In genomic region chr17:84161231-84161854, GRCm38 (mm10) we compare ENCODE assay signal across 8 mouse cellular contexts. TPM values are rescaled to one million over a fixed set of nuclear protein-coding genes. Genes with fewer than 3 reads are reported as not detected.
A peak's percentile ranks its signal among the peaks of the same experiment; 100 is the strongest.
DNase-seq lines count a peak whose midpoint lies in the region; ATAC-seq lines count a peak whose summit lies in the region.

No protein-coding gene starts in this region.

- peak overlapping the region; percentile 15 for H3K27ac ChIP-seq in kidney, embryonic 15.5 days
- peak overlapping the region; percentile 53 for H3K27ac ChIP-seq in embryonic facial prominence, embryonic 15.5 days (replicated peaks)
- H3K27ac ChIP-seq in intestine, embryonic 15.5 days, result peak overlapping the region; percentile 68
- H3K27ac ChIP-seq in neural tube, embryonic 15.5 days (replicated peaks), result peak overlapping the region; percentile 37; the same call in 1 of the 2 replicates

- H3K9ac ChIP-seq in kidney, embryonic 15.5 days, result no peak overlapping the region
- no peak overlapping the region for H3K9ac ChIP-seq in embryonic facial prominence, embryonic 15.5 days
- H3K9ac ChIP-seq in intestine, embryonic 15.5 days, result no peak overlapping the region
- no peak overlapping the region for H3K9ac ChIP-seq in neural tube, embryonic 15.5 days (replicated peaks)

- H3K4me2 ChIP-seq in kidney, embryonic 15.5 days, result no peak overlapping the region
- H3K4me2 ChIP-seq in embryonic facial prominence, embryonic 15.5 days (replicated peaks), result no peak overlapping the region
- H3K4me2 ChIP-seq in intestine, embryonic 15.5 days (replicated peaks), result no peak overlapping the region
- H3K4me2 ChIP-seq in neural tube, embryonic 15.5 days, result no peak overlapping the region

- peaks cover 56% of the 10 kb centered on the region for H3K4me1 ChIP-seq in kidney, embryonic 15.5 days
- H3K4me1 ChIP-seq in embryonic facial prominence, embryonic 15.5 days, result peaks cover 36% of the 10 kb centered on the region
- peaks cover 37% of the 10 kb centered on the region for H3K4me1 ChIP-seq in intestine, embryonic 15.5 days (replicated peaks)
- H3K4me1 ChIP-seq in neural tube, embryonic 15.5 days, result peaks cover 11% of the 10 kb centered on the region

- no peak for DNase-seq in kidney, adult 11 months
- peak; percentile 45 for DNase-seq in CD4-positive, CD25-positive, alpha-beta regulatory T cell, adult 2 months (ENCODE audit: low read depth, low spot score)

- no peak overlapping the region for H3K4me3 ChIP-seq in kidney, embryonic 15.5 days (replicated peaks)
- H3K4me3 ChIP-seq in embryonic facial prominence, embryonic 15.5 days (replicated peaks), result no peak overlapping the region
- H3K4me3 ChIP-seq in intestine, embryonic 15.5 days (replicated peaks), result no peak overlapping the region
- H3K4me3 ChIP-seq in neural tube, embryonic 15.5 days (replicated peaks), result no peak overlapping the region

- WGBS in kidney, embryonic 15.5 days, result 34% methylated on average over 6 of the region's 6 CpGs
- WGBS in embryonic facial prominence, embryonic 15.5 days, result 39% methylated on average over 6 of the region's 6 CpGs
- 20% methylated on average over 6 of the region's 6 CpGs for WGBS in intestine, embryonic 15.5 days
- 57% methylated on average over 6 of the region's 6 CpGs for WGBS in neural tube, embryonic 15.5 days

- H3K9me3 ChIP-seq in kidney, embryonic 15.5 days (replicated peaks), result no peaks in the 10 kb centered on the region
- H3K9me3 ChIP-seq in embryonic facial prominence, embryonic 15.5 days (replicated peaks), result no peaks in the 10 kb centered on the region
- H3K9me3 ChIP-seq in intestine, embryonic 15.5 days, result no peaks in the 10 kb centered on the region
- no peaks in the 10 kb centered on the region for H3K9me3 ChIP-seq in neural tube, embryonic 15.5 days (replicated peaks)

- no peaks in the 10 kb centered on the region for H3K27me3 ChIP-seq in kidney, embryonic 15.5 days
- H3K27me3 ChIP-seq in embryonic facial prominence, embryonic 15.5 days, result 0 out of 2 replicates have a peak, but pooled peaks cover 5% of the 10 kb centered on the region
- H3K27me3 ChIP-seq in intestine, embryonic 15.5 days (replicated peaks), result no peaks in the 10 kb centered on the region
- peaks cover 16% of the 10 kb centered on the region for H3K27me3 ChIP-seq in neural tube, embryonic 15.5 days (replicated peaks)

- no peaks in the 10 kb centered on the region for H3K36me3 ChIP-seq in kidney, embryonic 15.5 days
- no peaks in the 10 kb centered on the region for H3K36me3 ChIP-seq in embryonic facial prominence, embryonic 15.5 days
- H3K36me3 ChIP-seq in intestine, embryonic 15.5 days, result no peaks in the 10 kb centered on the region
- no peaks in the 10 kb centered on the region for H3K36me3 ChIP-seq in neural tube, embryonic 15.5 days

- no peak for ATAC-seq in kidney, embryonic 15.5 days (replicated peaks; ENCODE audit: low FRiP score)
- peak; percentile 41; the same call in 1 of the 2 replicates for ATAC-seq in embryonic facial prominence, embryonic 15.5 days (ENCODE audit: insufficient number of reproducible peaks, low FRiP score, low TSS enrichment, low read depth)
- ATAC-seq in intestine, embryonic 15.5 days, result no peak
- peak; percentile 53; the same call in 1 of the 2 replicates for ATAC-seq in neural tube, embryonic 15.5 days (ENCODE audit: low FRiP score)
- ATAC-seq in cerebellum, adult (ENCODE audit: insufficient number of reproducible peaks, low FRiP score, low TSS enrichment), result no peak
- ATAC-seq in monocyte, adult 5-6 weeks (replicated peaks; ENCODE audit: insufficient number of reproducible peaks, low FRiP score, low TSS enrichment, poor library complexity, severe bottlenecking), result no peak

RNA-seq across cellular contexts. Expression of gene Zfp36l2, which starts 26.4 kb away (rescaled TPM):
- 13.7 and 14.7 TPM in 2 replicates for polyA plus RNA-seq in kidney, embryonic 15.5 days (2015; fragmentation: Nextera tagmentation; extraction: Ambion mirVana)
- polyA plus RNA-seq in embryonic facial prominence, embryonic 15.5 days (2015; fragmentation: Nextera tagmentation; extraction: Ambion mirVana), result 22.8 and 23.1 TPM in 2 replicates
- polyA plus RNA-seq in intestine, embryonic 15.5 days (2015; fragmentation: Nextera tagmentation; extraction: Ambion mirVana), result 23.2 and 29.7 TPM in 2 replicates
- polyA plus RNA-seq in neural tube, embryonic 15.5 days (2015; fragmentation: Nextera tagmentation; extraction: Ambion mirVana), result 4.8 and 10.0 TPM in 2 replicates
- total RNA-seq in monocyte, adult 5-6 weeks (2017), result 346 to 394 TPM (median 381 TPM) in 3 replicates

Comparison
In these comparisons a context has a peak if more than half of its experiments do, and no peak if none do; other contexts are left out.
1. ATAC-seq: peak in embryonic facial prominence, embryonic 15.5 days (single experiment) and neural tube, embryonic 15.5 days (single experiment); none in kidney, embryonic 15.5 days (single experiment), intestine, embryonic 15.5 days (single experiment), cerebellum, adult (single experiment) and monocyte, adult 5-6 weeks (single experiment).
2. H3K27ac ChIP-seq: peak in every context shown above with its lines; median percentile 68 in intestine, embryonic 15.5 days; 53 in embryonic facial prominence, embryonic 15.5 days; 37 in neural tube, embryonic 15.5 days; 15 in kidney, embryonic 15.5 days.